Mouse (Mus musculus) midbrain, postnatal 0 days (tissue): ENCODE data around the gene A930002H24Rik. TPM values are rescaled to one million over a fixed set of nuclear protein-coding genes. Genes with fewer than 3 reads are reported as not detected.
"Not testable (repeated sequence)": the region's sequence is repeated elsewhere in the genome, so short reads cannot be mapped to it uniquely, and the experiment has no call there.

Experiments used
- ATAC-seq: fragments of 200-750 bp; cut with Nextera tagmentation; 2 replicates; pipeline ENCODE4 v1.8.0; 2017; ENCODE audit warnings: moderate number of reproducible peaks, mild to moderate bottlenecking, moderate TSS enrichment, moderate library complexity; ENCODE audit not compliant: low FRiP score
- DNase-seq: peaks from one replicate; pipeline ENCODE4 v3.0.0-alpha.2; 2015; ENCODE audit warnings: low spot score
- H3K27ac ChIP-seq: fragments of 300-500 bp; sonication (generic); 2 replicates; pipeline ENCODE4 v1.5.1; 2014; ENCODE audit warnings: low read depth, mild to moderate bottlenecking, low read length, mixed read lengths
- H3K27me3 ChIP-seq: fragments of 300-500 bp; sonication (generic); 2 replicates; pipeline ENCODE4 v1.6.1; 2014; ENCODE audit warnings: low read length, control low read depth, mixed read lengths; ENCODE audit not compliant: insufficient read depth
- H3K36me3 ChIP-seq: fragments of 300-500 bp; sonication (generic); 2 replicates; pipeline ENCODE4 v1.6.1; 2014; ENCODE audit warnings: low read length, control low read depth, mixed read lengths; ENCODE audit not compliant: insufficient read depth
- H3K4me1 ChIP-seq: fragments of 300-500 bp; sonication (generic); 2 replicates; pipeline ENCODE4 v1.6.1; 2014; ENCODE audit warnings: mild to moderate bottlenecking, control low read depth, antibody characterized with exemption, low read length, mixed read lengths; ENCODE audit not compliant: insufficient read depth
- H3K4me2 ChIP-seq: fragments of 300-500 bp; sonication (generic); 2 replicates; pipeline ENCODE4 v1.6.1; 2014; ENCODE audit warnings: low read depth, mild to moderate bottlenecking, low read length, mixed read lengths; ENCODE audit not compliant: poor library complexity, severe bottlenecking
- H3K4me3 ChIP-seq: fragments of 300-500 bp; sonication (generic); 2 replicates; pipeline ENCODE4 v1.5.1; 2014; ENCODE audit warnings: low read depth, mild to moderate bottlenecking, low read length, moderate library complexity
- H3K9ac ChIP-seq: fragments of 300-500 bp; sonication (generic); replicated peaks from 2 replicates; pipeline ENCODE4 v1.6.1; 2014; ENCODE audit warnings: mild to moderate bottlenecking, low read length, moderate library complexity, mixed read lengths; ENCODE audit not compliant: poor library complexity, severe bottlenecking
- H3K9me3 ChIP-seq: fragments of 300-500 bp; sonication (generic); 2 replicates; pipeline ENCODE4 v1.6.1; 2016; ENCODE audit warnings: low read length, control low read depth
- CTCF ChIP-seq: IDR thresholded peaks from 2 replicates; pipeline ENCODE4 v1.5.1; 2016; ENCODE audit warnings: antibody characterized with exemption, mild to moderate bottlenecking
- WGBS: fragments of 180-500 bp; shearing (Covaris S2); extraction: QIAGEN DNeasy Blood & Tissue Kit; methylation state at CpG from one replicate; pipeline ENCODE4 v1.1.7; 2014; 5-methylcytosine and 5-hydroxymethylcytosine counted together
- polyA plus RNA-seq: library from polyadenylated mRNA; unstranded; fragments of >200 nt; fragmentation: Nextera tagmentation; extraction: Ambion mirVana; gene quantifications from 2 replicates; pipeline ENCODE4 v1.2.1, GENCODE M21; 2015
- total RNA-seq: library from RNA; depleted of rRNA; stranded (reverse); fragments of >200 nt; gene quantifications from 2 replicates; pipeline ENCODE4 v1.2.3, GENCODE M21; 2014

Gene A930002H24Rik
- total and polyA plus RNA-seq, 2 experiments from 2014 or later: 3.2 to 11.2 TPM

DNA sequence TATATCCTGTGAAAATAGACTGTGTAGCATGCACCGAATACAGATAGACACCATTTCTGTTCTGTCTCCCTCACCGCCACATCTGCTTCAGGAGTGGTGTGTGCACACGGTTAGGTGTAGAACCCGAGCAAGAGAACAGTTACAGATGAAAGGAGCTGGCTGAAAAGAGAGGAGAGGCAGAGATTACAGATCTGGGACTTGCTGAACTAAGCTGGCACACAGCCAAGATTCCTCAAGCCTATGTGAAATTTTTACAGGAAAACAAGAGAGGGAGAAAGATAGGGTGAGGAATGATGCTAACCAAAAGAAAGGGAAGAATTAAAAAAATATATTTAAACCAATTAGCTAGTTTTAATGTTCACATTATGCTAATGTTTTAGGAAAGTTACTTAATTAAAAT, 2.6 kb downstream of the A930002H24Rik start:
- no peak overlapping the region for H3K27ac ChIP-seq
- H3K27me3 ChIP-seq: no peaks in the 10 kb centered on the region
- no peak overlapping the region for H3K4me3 ChIP-seq
- TF ChIP-seq CTCF: no peak
- H3K36me3 ChIP-seq: no peaks in the 10 kb centered on the region
- DNase-seq (peak; percentile 38), ATAC-seq (no peak)
- H3K4me2 ChIP-seq: no peak overlapping the region
- 49% methylated on average over 4 of the region's 4 CpGs for WGBS
- H3K9ac ChIP-seq: no peak overlapping the region
- no peaks in the 10 kb centered on the region for H3K9me3 ChIP-seq
- no peaks in the 10 kb centered on the region for H3K4me1 ChIP-seq

DNA sequence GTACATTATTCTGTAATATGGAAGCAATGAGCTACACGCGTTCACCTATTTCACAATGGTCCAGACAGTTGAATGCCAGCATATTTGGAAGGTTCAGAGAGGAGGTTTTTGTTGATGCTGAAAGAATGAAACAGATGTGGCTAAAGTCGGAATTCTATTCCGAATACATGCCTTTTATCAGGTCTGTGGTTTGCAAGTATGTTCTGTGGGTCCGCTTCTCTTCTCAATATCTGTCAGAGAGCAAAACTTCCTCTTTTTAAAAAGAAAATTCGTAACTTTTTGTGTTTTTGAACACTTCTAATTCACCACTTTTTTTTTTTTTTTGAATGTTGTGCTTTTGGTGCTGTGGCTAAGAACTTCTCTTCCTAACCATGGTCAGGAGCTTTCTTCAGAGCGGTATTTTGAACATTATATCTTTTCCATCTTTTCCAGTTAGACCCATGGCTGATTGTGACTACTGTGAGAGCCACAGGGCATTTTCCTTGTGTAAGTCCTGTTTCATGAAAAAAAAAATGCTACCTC, 6.5 kb downstream of the A930002H24Rik start:
- Histone ChIP-seq H3K9me3 (no peaks in the 10 kb centered on the region), H3K36me3 (no peaks in the 10 kb centered on the region), H3K4me2 (no peak overlapping the region), H3K27ac (no peak overlapping the region), H3K9ac (no peak overlapping the region), H3K4me3 (no peak overlapping the region), H3K27me3 (no peaks in the 10 kb centered on the region), H3K4me1 (no peaks in the 10 kb centered on the region)
- ATAC-seq (no peak), DNase-seq (no peak)
- no peak for TF ChIP-seq CTCF
- 88% methylated on average over 7 of the region's 7 CpGs for WGBS

- ATAC-seq: no peak
- H3K9me3 ChIP-seq: no peaks in the 10 kb centered on the region
- H3K9ac ChIP-seq: no peak overlapping the region
- no peaks in the 10 kb centered on the region for H3K27me3 ChIP-seq
- no peak for DNase-seq
- peak overlapping the region; percentile 64; the same call in 1 of the 2 replicates for H3K4me2 ChIP-seq
- no peaks in the 10 kb centered on the region for H3K36me3 ChIP-seq
- no peaks in the 10 kb centered on the region for H3K4me1 ChIP-seq
- H3K4me3 ChIP-seq: no peak overlapping the region
- WGBS: 90% methylated on average over 9 of the region's 9 CpGs
- no peak for TF ChIP-seq CTCF
- no peak overlapping the region for H3K27ac ChIP-seq
Observed at GRCm38 (mm10) chr17:63850016-63850415, 13.6 kb downstream of the A930002H24Rik start.

GRCm38 (mm10) chr17:63849566-63849965, 14.0 kb downstream of the A930002H24Rik start:
- ATAC-seq (peak; percentile 97), DNase-seq (peak; percentile 92)
- no peaks in the 10 kb centered on the region for H3K4me1 ChIP-seq
- TF ChIP-seq CTCF: no peak
- H3K9ac ChIP-seq: peak overlapping the region; percentile 65
- no peaks in the 10 kb centered on the region for H3K36me3 ChIP-seq
- peak overlapping the region; percentile 64 for H3K4me2 ChIP-seq
- 0% methylated on average over 22 of the region's 22 CpGs for WGBS
- H3K27me3 ChIP-seq: no peaks in the 10 kb centered on the region
- peak overlapping the region; percentile 47 for H3K4me3 ChIP-seq
- H3K9me3 ChIP-seq: no peaks in the 10 kb centered on the region
- H3K27ac ChIP-seq: 0 out of 2 replicates have a peak overlapping the region, but pooled peaks have one; percentile 52

GRCm38 (mm10) chr17:63849151-63849550, 14.4 kb downstream of the A930002H24Rik start:
- Histone ChIP-seq H3K4me1 (no peaks in the 10 kb centered on the region), H3K27me3 (no peaks in the 10 kb centered on the region), H3K36me3 (no peaks in the 10 kb centered on the region), H3K27ac (0 out of 2 replicates have a peak overlapping the region, but pooled peaks have one; percentile 52), H3K4me2 (peak overlapping the region; percentile 64), H3K9me3 (no peaks in the 10 kb centered on the region), H3K4me3 (peak overlapping the region; percentile 47), H3K9ac (peak overlapping the region; percentile 65)
- ATAC-seq (peak; percentile 44), DNase-seq (no peak)
- WGBS: 7% methylated on average over 6 of the region's 6 CpGs
- no peak for TF ChIP-seq CTCF

DNA sequence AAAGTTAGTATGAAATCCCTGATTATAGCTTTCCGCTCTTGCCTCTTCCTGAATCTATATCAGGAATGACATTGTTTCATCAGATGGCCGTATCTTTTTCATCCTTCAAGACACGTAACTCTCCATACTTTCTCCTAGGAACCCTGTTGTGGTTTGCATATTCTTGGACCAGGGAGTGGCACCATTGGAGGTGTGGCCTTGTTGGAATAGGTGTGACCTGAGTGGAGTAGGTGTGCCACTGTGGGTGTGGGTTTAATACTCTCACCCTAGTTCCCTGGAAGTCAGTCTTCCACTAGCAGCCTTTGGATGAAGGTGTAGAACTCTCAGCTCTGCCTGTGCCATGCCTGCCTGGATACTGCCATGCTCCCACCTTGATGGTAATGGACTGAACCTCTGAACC, 17.8 kb downstream of the A930002H24Rik start:
- not testable (repeated sequence) for H3K4me1 ChIP-seq, DNase-seq, H3K9ac ChIP-seq, H3K4me2 ChIP-seq, H3K27me3 ChIP-seq, H3K36me3 ChIP-seq, H3K4me3 ChIP-seq, H3K9me3 ChIP-seq, H3K27ac ChIP-seq, ATAC-seq
- WGBS: 100% methylated on average over 3 of the region's 3 CpGs
